Mouse (Mus musculus): ENCODE results near the gene Ankib1.

Gene Ankib1

GRCm38 (mm10) chr5:3646539-3646938, 156.2 kb downstream of the Ankib1 start:
- DNase-seq (ENCODE audit: low spot score) = no peak

DNA sequence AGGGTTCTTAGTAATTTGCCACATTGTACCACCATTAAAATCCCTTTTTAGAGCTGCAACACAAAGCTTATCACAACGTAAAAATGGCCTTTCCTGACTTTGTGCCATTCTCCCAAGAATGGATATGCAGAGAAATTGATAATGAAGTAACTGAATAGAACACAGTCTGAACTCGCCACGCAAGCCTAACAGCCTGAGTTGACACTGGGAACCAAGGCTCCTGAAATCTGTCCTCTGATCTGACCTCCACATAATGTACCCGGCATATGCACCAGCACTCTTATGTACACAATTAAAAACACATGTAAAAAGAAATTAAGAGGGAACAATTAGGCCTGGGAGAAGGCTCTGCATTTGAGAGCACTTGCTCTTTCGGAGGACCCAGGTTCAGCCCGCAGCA, 157.4 kb downstream of the Ankib1 start:
- DNase-seq (ENCODE audit: low spot score) = no peak

- no peak for DNase-seq (ENCODE audit: low spot score)
These were observed 158.1 kb downstream of the Ankib1 start for GRCm38 (mm10) chr5:3644621-3645020.

Data from yolk sac, embryonic 10.5 days (tissue).